Mouse (Mus musculus) kidney, postnatal 0 days (tissue): Measurements from ENCODE around the gene Hmgn5. TPM values are rescaled to one million over a fixed set of nuclear protein-coding genes. Genes with fewer than 3 reads are reported as not detected.

ENCODE experiments used
- ATAC-seq: fragments of 200-750 bp; cut with Nextera tagmentation; replicated peaks from 2 replicates; pipeline ENCODE4 v1.8.0; 2017; ENCODE audit warnings: low read depth, moderate number of reproducible peaks, moderate TSS enrichment, moderate library complexity; ENCODE audit not compliant: low FRiP score
- DNase-seq: peaks from one replicate; pipeline ENCODE4 v3.0.0-alpha.2; 2016; ENCODE audit warnings: low spot score
- H3K27ac ChIP-seq: fragments of 300-500 bp; sonication (generic); 2 replicates; pipeline ENCODE4 v1.5.1; 2014; ENCODE audit warnings: mild to moderate bottlenecking
- H3K27me3 ChIP-seq: fragments of 300-500 bp; sonication (generic); 2 replicates; pipeline ENCODE4 v1.6.1; 2014; ENCODE audit warnings: low read length, mixed read lengths; ENCODE audit not compliant: insufficient read depth
- H3K36me3 ChIP-seq: fragments of 300-500 bp; sonication (generic); 2 replicates; pipeline ENCODE4 v1.6.1; 2014; ENCODE audit warnings: low read length, mixed read lengths; ENCODE audit not compliant: insufficient read depth
- H3K4me1 ChIP-seq: fragments of 300-500 bp; sonication (generic); replicated peaks from 2 replicates; pipeline ENCODE4 v1.6.1; 2014; ENCODE audit warnings: antibody characterized with exemption, low read length, mixed read lengths; ENCODE audit not compliant: insufficient read depth
- H3K4me2 ChIP-seq: fragments of 300-500 bp; sonication (generic); 2 replicates; pipeline ENCODE4 v1.6.1; 2014; ENCODE audit warnings: mild to moderate bottlenecking, low read length, moderate library complexity, mixed read lengths
- H3K4me3 ChIP-seq: fragments of 300-500 bp; sonication (generic); replicated peaks from 2 replicates; pipeline ENCODE4 v1.5.1; 2014; ENCODE audit warnings: low read depth, low read length
- H3K9ac ChIP-seq: fragments of 300-500 bp; sonication (generic); 2 replicates; pipeline ENCODE4 v1.6.1; 2014; ENCODE audit warnings: low read depth, low read length
- H3K9me3 ChIP-seq: fragments of 300-500 bp; sonication (generic); replicated peaks from 2 replicates; pipeline ENCODE4 v1.6.1; 2016; ENCODE audit warnings: low read length, inconsistent platforms, mixed read lengths
- CTCF ChIP-seq: IDR thresholded peaks from 2 replicates; pipeline ENCODE4 v1.5.1; 2016; ENCODE audit warnings: antibody characterized with exemption, low read depth, mild to moderate bottlenecking, moderate library complexity
- WGBS: fragments of 180-500 bp; shearing (Covaris S2); extraction: QIAGEN DNeasy Blood & Tissue Kit; methylation state at CpG from one replicate; pipeline ENCODE4 v1.1.7; 2014; 5-methylcytosine and 5-hydroxymethylcytosine counted together
- polyA plus RNA-seq: library from polyadenylated mRNA; unstranded; fragments of >200 nt; fragmentation: Nextera tagmentation; extraction: Ambion mirVana; gene quantifications from 2 replicates; pipeline ENCODE4 v1.2.1, GENCODE M21; 2015

Gene Hmgn5
- polyA plus RNA-seq, 1 experiment from 2014 or later = 21.9 TPM

DNA sequence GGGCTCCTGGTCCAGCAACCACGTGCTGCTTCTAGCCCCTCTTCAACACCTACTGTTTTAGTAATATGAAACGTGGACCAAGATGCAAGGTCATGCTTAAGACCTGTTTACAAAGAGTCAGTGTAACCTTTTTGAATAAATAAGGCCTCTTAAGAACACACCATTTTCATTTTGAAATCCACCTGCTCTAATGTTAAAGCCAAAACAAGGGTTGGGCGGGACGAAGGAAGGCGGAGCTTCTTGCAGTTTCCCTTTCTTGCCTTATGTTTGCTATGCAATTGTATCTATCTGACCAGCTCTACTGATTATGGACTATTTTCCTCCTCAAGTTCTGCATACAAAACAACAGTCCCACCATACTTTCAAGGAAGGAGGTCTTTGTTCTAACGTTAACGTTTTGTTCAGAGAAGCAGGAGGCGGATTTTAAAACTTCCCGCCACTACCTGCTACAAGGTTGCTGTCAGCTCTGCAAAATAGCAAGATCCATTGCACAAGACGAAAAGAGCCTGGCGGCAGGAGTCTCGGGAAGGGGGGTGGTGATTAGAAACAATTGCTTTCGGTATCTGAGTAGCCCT lies 1.5 kb downstream of the Hmgn5 start:
- H3K27ac ChIP-seq = no peak overlapping the region
- ATAC-seq (no peak), DNase-seq (peak; percentile 6)
- H3K4me3 ChIP-seq = peak overlapping the region; percentile 45
- H3K36me3 ChIP-seq = no peaks in the 10 kb centered on the region
- 37% methylated on average over 13 of the region's 13 CpGs for WGBS
- H3K9me3 ChIP-seq = no peaks in the 10 kb centered on the region
- H3K4me2 ChIP-seq = peak overlapping the region; percentile 59
- peak overlapping the region; percentile 38; the same call in 1 of the 2 replicates for H3K9ac ChIP-seq
- no peaks in the 10 kb centered on the region for H3K27me3 ChIP-seq
- H3K4me1 ChIP-seq = no peaks in the 10 kb centered on the region
- no peak for TF ChIP-seq CTCF

DNA sequence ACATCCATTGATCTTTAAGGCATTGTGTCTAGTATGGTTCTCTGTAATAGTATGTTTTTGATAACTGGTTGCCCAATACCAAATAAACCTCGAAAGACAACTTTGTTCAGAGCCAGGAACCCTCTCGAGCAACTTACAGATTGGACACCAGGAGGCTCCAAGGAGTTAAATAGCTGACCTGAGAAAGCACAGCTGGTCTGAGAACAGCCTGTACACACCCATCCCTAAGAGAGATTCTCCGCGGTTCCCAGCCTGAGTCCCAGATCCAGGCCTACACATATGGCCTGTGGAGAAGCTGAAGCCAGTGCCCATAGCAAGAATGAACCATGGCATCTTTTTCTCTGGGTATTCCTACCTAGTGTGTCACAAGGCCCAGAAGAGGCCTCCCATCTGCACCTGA lies 11.9 kb downstream of the Hmgn5 start:
- DNase-seq (peak; percentile 29), ATAC-seq (no peak)
- H3K4me1 ChIP-seq = no peaks in the 10 kb centered on the region
- H3K4me3 ChIP-seq = no peak overlapping the region
- no peak overlapping the region for H3K9ac ChIP-seq
- no peaks in the 10 kb centered on the region for H3K9me3 ChIP-seq
- 71% methylated on average over 4 of the region's 4 CpGs for WGBS
- H3K27me3 ChIP-seq = no peaks in the 10 kb centered on the region
- no peaks in the 10 kb centered on the region for H3K36me3 ChIP-seq
- H3K4me2 ChIP-seq = no peak overlapping the region
- TF ChIP-seq CTCF = peak; percentile 41; the same call in 1 of the 2 replicates
- no peak overlapping the region for H3K27ac ChIP-seq

Other genes starting within 250 kb of the Hmgn5 start
- gene Brwd3, start 179.0 kb downstream of the Hmgn5 start, polyA plus RNA-seq = 1.9 and 2.0 TPM in 2 replicates
- 57.1 and 69.5 TPM in 2 replicates for gene Sh3bgrl, start 82.0 kb upstream of the Hmgn5 start, polyA plus RNA-seq
- gene Gm6377, start 183.4 kb upstream of the Hmgn5 start, polyA plus RNA-seq = 0.17 and 0.22 TPM in 2 replicates